Mouse (Mus musculus): ENCODE data around the gene Cdk14.

- TF ChIP-seq CTCF (IDR thresholded peaks at IDR 0.05; ENCODE audit: extremely low read depth, insufficient read depth, insufficient read length, insufficient replicate concordance): no peak
- TF ChIP-seq POLR2A (IDR thresholded peaks at IDR 0.05; ENCODE audit: low read depth, low read length): no peak
Measured at GRCm38 (mm10) chr5:5032446-5032845, 387.7 kb downstream of the Cdk14 start.

All from spleen, adult 2 months (tissue).